Mouse (Mus musculus): ENCODE measurements around the gene Tex52.

DNA sequence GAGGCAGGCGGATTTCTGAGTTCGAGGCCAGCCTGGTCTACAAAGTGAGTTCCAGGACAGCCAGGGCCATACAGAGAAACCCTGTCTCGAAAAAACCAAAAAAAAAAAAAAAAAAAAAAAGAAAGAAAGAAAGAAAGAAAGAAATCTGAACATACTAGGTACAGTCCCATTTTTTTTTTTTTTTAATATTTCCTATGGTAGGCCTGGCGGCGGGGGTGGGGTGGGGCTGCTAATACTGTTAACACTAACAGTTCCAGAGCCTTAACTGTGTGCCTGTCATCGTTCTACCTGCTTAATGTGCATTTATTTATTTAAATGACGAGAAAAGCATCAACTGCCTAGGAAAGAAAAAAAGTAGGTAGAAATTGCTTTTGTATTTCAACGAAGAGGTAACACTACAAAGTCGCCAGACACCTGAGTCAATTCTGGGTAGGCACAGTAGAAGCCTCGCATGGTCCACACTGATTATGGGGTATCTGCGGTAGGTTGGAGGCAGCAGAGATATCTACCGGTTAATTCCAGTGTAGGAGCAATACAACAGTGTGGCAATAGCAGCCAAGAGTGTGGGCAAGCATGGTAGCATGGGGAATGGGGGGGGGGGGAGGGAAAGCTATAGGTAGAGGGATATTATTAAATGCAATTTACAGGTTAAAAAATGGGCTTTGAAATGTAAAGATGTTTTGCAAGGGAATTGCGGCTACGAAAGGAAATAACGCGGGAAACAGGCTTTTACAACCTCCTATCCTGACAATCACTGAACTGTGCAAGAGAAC, 48.4 kb downstream of the Tex52 start:
- TF ChIP-seq FLI1 (IDR thresholded peaks at IDR 0.05; ENCODE audit: low read length) (no peak), GATA1 (IDR thresholded peaks at IDR 0.05; ENCODE audit: borderline replicate concordance, low read length) (no peak)
